Mouse (Mus musculus) lung, postnatal 0 days (tissue): ENCODE data around the gene Zfp688. TPM values are rescaled to one million over a fixed set of nuclear protein-coding genes. Genes with fewer than 3 reads are reported as not detected.
"Not testable (repeated sequence)": the region's sequence is repeated elsewhere in the genome, so short reads cannot be mapped to it uniquely, and the experiment has no call there.

Experiments
- ATAC-seq: fragments of 200-750 bp; cut with Nextera tagmentation; 2 replicates; pipeline ENCODE4 v1.8.0; 2017; ENCODE audit warnings: moderate library complexity
- DNase-seq: peaks from one replicate; pipeline ENCODE4 v3.0.0-alpha.2; 2016; ENCODE audit warnings: low spot score
- H3K27ac ChIP-seq: fragments of 300-500 bp; sonication (generic); 2 replicates; pipeline ENCODE4 v1.5.1; 2014; ENCODE audit warnings: antibody characterized with exemption, mild to moderate bottlenecking, low read length, mixed read lengths
- H3K27me3 ChIP-seq: fragments of 300-500 bp; sonication (generic); replicated peaks from 2 replicates; pipeline ENCODE4 v1.6.1; 2014; ENCODE audit warnings: low read length, mixed read lengths; ENCODE audit not compliant: insufficient read depth
- H3K36me3 ChIP-seq: fragments of 300-500 bp; sonication (generic); 2 replicates; pipeline ENCODE4 v1.6.1; 2014; ENCODE audit warnings: low read length, mixed read lengths; ENCODE audit not compliant: insufficient read depth
- H3K4me1 ChIP-seq: fragments of 300-500 bp; sonication (generic); 2 replicates; pipeline ENCODE4 v1.6.1; 2014; ENCODE audit warnings: antibody characterized with exemption, low read depth, low read length, mixed read lengths; ENCODE audit not compliant: insufficient read depth
- H3K4me2 ChIP-seq: fragments of 300-500 bp; sonication (generic); replicated peaks from 2 replicates; pipeline ENCODE4 v1.6.1; 2014; ENCODE audit warnings: low read depth, mild to moderate bottlenecking, low read length, moderate library complexity, mixed read lengths
- H3K4me3 ChIP-seq: fragments of 300-500 bp; sonication (generic); 2 replicates; pipeline ENCODE4 v1.5.1; 2014; ENCODE audit warnings: low read depth, low read length
- H3K9ac ChIP-seq: fragments of 300-500 bp; sonication (generic); replicated peaks from 2 replicates; pipeline ENCODE4 v1.6.1; 2014; ENCODE audit warnings: low read depth, mild to moderate bottlenecking
- H3K9me3 ChIP-seq: fragments of 300-500 bp; sonication (generic); 2 replicates; pipeline ENCODE4 v1.6.1; 2016; ENCODE audit warnings: low read length, mixed read lengths
- CTCF ChIP-seq: IDR thresholded peaks from 2 replicates; pipeline ENCODE4 v1.5.1; 2016; ENCODE audit warnings: antibody characterized with exemption, mild to moderate bottlenecking
- EP300 ChIP-seq: IDR thresholded peaks from 2 replicates; pipeline ENCODE4 v1.6.1; 2016; ENCODE audit warnings: antibody characterized with exemption, mild to moderate bottlenecking, control low read depth
- WGBS: fragments of 180-500 bp; shearing (Covaris S2); extraction: QIAGEN DNeasy Blood & Tissue Kit; methylation state at CpG from one replicate; pipeline ENCODE4 v1.1.7; 2014; 5-methylcytosine and 5-hydroxymethylcytosine counted together
- polyA plus RNA-seq: library from polyadenylated mRNA; unstranded; fragments of >200 nt; fragmentation: Nextera tagmentation; extraction: Ambion mirVana; gene quantifications from 2 replicates; pipeline ENCODE4 v1.2.1, GENCODE M21; 2015

The Zfp688 gene
- polyA plus RNA-seq, 1 experiment from 2014 or later = 27.4 TPM

DNA sequence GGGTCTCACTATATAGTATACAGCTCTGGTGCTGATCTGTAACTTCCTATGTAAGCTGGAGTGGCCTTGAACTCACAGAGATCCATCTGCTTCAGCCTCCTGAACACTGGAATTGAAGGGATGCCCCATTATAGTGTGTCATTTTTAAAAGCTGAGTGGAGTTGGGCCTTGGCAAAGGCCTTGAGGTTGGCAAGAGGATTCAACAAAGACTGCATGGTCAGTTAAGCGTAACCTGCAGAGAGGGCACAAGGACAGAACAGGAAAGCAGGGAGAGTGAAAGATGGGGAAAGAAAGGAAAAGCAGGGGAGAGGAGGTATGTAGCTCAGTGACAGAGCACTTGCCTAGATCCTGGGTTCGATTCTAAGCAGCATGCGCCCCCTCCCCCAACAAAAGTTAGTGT lies 3.4 kb upstream of the Zfp688 start:
- Histone ChIP-seq H3K36me3 (no peaks in the 10 kb centered on the region), H3K4me2 (no peak overlapping the region), H3K9ac (no peak overlapping the region), H3K27ac (no peak overlapping the region), H3K4me3 (no peak overlapping the region), H3K27me3 (0 out of 2 replicates have a peak, but pooled peaks cover 3% of the 10 kb centered on the region), H3K4me1 (peaks cover 4% of the 10 kb centered on the region; the same call in 1 of the 2 replicates), H3K9me3 (no peaks in the 10 kb centered on the region)
- ATAC-seq = no peak
- 78% methylated on average over 3 of the region's 3 CpGs for whole genome bisulfite sequencing
- no peak for TF ChIP-seq CTCF
- no peak for TF ChIP-seq EP300
- DNase-seq = no peak

DNA sequence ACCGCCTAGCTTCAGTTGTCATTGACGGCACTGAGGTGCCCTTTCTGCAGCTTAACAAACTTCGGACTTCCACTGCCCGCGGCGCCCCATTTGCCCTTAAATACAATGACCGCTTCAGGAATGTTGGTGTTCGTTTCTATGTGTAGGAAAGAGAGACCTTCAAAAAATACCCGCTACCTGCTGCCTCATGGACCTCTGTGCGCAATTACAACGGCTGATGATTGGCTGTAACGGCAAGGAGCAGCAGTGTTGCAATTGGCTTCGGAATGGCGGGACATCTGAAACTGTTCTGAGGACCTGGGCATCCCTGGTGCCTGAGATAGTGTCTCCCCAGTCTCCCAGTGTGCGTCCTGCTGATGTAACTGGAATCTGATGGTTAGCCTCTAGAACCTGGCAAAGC lies 379 bp upstream of the Zfp688 start:
- H3K27ac ChIP-seq = no peak overlapping the region
- H3K4me2 ChIP-seq = peak overlapping the region; percentile 67
- peak; percentile 30 for ATAC-seq
- H3K36me3 ChIP-seq = 0 out of 2 replicates have a peak, but pooled peaks cover 5% of the 10 kb centered on the region
- H3K27me3 ChIP-seq = 0 out of 2 replicates have a peak, but pooled peaks cover 3% of the 10 kb centered on the region
- no peak for DNase-seq
- H3K9ac ChIP-seq = no peak overlapping the region; the same call in 1 of the 2 replicates
- peak overlapping the region; percentile 66 for H3K4me3 ChIP-seq
- no peaks in the 10 kb centered on the region for H3K9me3 ChIP-seq
- TF ChIP-seq EP300 = no peak
- no peak for TF ChIP-seq CTCF
- peaks cover 4% of the 10 kb centered on the region; the same call in 1 of the 2 replicates for H3K4me1 ChIP-seq
- WGBS = 1% methylated on average over 15 of the region's 15 CpGs

DNA sequence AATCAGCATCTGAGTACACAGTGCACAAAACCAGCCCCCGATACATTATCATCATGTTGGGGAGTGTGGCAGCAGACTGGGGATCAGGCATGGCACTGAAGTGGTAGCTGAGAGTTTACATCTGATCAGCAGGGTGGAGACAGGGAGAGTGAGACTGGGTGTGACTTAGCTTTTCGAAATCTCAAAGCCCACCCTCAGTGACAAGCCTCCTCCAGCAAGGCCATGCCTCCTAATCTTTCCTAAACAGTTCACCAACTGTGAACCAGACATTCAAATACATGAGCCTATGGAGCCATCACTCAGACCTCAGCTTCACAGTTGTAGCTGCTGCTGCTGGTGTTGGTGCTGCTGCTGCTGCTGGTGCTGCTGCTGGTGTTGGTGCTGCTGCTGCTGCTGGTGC lies 10.4 kb downstream of the Zfp688 start:
- no peak for TF ChIP-seq EP300
- TF ChIP-seq CTCF = no peak
- no peaks in the 10 kb centered on the region for H3K36me3 ChIP-seq
- no peak for DNase-seq
- H3K4me3 ChIP-seq = no peak overlapping the region
- H3K27me3 ChIP-seq = no peaks in the 10 kb centered on the region
- no peaks in the 10 kb centered on the region for H3K9me3 ChIP-seq
- no peak for ATAC-seq
- no peak overlapping the region for H3K27ac ChIP-seq
- no peak overlapping the region for H3K9ac ChIP-seq
- no peaks in the 10 kb centered on the region for H3K4me1 ChIP-seq
- 61% methylated on average over 2 of the region's 2 CpGs for WGBS
- H3K4me2 ChIP-seq = no peak overlapping the region

DNA sequence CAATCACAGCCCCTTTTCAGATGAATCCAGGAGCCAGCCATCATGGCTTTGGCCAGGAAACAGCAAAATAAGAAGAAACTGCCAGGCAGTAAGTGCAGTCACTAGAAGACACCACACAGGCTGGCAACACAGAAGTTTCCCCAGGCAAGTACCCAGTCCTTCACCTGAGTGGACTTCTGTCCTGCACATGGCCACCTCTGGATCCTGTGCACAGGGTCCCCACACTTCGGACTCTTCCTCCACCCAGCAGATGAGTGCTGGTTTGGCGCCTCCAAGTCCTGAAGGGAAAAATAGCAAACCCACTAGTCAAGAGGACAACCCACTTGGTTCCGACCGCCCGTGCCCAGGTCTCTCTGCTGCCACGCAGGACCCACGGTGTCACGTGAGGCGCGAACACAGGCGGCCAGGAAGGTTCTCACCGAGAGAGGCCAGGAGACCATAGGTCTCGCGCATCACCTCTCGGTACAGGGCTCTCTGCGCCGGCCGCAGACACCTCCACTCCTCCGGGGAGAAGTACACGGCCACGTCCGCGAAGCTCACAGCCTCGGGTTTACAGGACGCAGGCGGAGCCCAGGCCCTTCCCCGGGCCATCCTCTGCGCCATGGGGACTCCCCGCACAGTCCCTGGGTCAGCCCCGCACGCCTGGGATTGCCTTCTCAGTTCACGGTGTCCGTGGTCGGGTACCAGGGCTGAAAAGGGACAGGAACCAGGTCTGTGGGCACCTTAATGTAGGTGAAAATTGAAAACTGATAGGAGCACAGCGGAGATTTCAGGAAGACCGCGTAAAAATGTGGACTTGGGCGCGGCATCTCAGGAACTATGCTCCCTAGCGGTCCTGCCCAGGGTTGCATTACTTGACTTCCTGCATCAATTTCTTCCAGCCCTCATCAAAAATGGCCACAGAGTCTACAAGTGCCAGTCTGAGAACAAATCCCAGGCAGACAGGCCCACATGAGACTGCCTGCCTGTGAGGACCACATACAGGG lies 15.6 kb downstream of the Zfp688 start, which contains the start of gene Zfp764:
Gene Zfp764 (minus strand): TSS at position 821 of the 986 bp plus-strand sequence.
- H3K4me1 ChIP-seq, H3K36me3 ChIP-seq, H3K27me3 ChIP-seq, H3K9me3 ChIP-seq: not testable (repeated sequence)
- ATAC-seq (peak; percentile 97), DNase-seq (peak; percentile 92)
- H3K27ac ChIP-seq = peak within 1 kb of the TSS; percentile 66; the same call in 1 of the 2 replicates
- peak within 1 kb of the TSS; percentile 79 for H3K4me2 ChIP-seq
- peak within 1 kb of the TSS; percentile 55 for H3K4me3 ChIP-seq
- peak within 1 kb of the TSS; percentile 68 for H3K9ac ChIP-seq
- TF ChIP-seq EP300 (0 out of 2 replicates have a peak, but pooled peaks have one; percentile 19), CTCF (peak; percentile 87)
- 4% methylated on average over 40 of the region's 40 CpGs for WGBS

DNA sequence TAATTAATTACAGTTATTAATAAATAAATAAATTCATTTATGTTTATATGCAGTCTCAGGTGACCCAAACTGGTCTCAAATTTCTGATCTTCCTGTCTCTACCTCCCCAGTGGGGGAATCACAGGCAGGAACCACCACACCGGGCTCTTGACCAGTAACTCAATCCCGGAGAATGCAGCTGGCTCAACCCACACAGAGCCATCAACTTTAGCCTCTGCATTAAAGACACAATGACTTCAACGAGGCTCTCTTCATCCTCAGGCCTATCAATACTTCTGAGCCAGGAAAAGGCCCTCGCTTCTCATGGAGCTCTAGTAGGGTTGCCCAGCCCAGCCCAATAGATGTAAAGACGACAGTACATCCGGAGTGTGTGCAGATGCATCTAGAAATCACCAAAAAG lies 17.8 kb downstream of the Zfp688 start:
- H3K36me3 ChIP-seq, H3K4me1 ChIP-seq, H3K9me3 ChIP-seq, ATAC-seq, H3K27ac ChIP-seq, H3K4me2 ChIP-seq, H3K27me3 ChIP-seq, H3K4me3 ChIP-seq, H3K9ac ChIP-seq, DNase-seq: not testable (repeated sequence)
- WGBS = 94% methylated on average over 6 of the region's 6 CpGs

DNA sequence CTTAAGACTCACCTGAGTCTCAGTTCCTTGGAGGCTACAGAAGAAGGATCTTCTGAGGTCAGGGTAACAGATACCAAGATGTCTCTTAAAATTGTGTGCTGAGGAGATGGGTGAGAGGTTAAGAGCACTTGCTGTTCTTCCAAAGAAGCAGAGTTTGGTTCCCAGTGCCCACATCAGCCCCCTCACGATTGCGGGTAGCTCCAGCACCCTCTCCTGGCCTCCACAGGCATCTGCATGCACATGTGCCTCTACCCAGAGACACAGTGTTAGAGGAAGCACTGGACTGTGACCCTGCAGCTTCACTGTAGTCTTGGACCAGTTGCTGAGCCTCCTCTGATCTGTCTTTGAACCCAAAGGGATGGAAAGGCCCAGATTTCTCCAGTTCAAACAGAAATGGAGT lies 18.9 kb downstream of the Zfp688 start:
- no peak for ATAC-seq
- DNase-seq = no peak

More for the DNA sequence above, 18.9 kb downstream of the Zfp688 start:
- Histone ChIP-seq H3K27ac (no peak overlapping the region), H3K9me3 (no peaks in the 10 kb centered on the region), H3K9ac (no peak overlapping the region), H3K27me3 (no peaks in the 10 kb centered on the region), H3K36me3 (no peaks in the 10 kb centered on the region), H3K4me3 (no peak overlapping the region), H3K4me1 (no peaks in the 10 kb centered on the region), H3K4me2 (no peak overlapping the region)
- WGBS = 42% methylated on average over 2 of the region's 2 CpGs
- TF ChIP-seq CTCF (peak; percentile 27; the same call in 1 of the 2 replicates), EP300 (no peak)
